Mouse (Mus musculus): Measurements from ENCODE around the gene Rpusd3.

Gene Rpusd3

DNA sequence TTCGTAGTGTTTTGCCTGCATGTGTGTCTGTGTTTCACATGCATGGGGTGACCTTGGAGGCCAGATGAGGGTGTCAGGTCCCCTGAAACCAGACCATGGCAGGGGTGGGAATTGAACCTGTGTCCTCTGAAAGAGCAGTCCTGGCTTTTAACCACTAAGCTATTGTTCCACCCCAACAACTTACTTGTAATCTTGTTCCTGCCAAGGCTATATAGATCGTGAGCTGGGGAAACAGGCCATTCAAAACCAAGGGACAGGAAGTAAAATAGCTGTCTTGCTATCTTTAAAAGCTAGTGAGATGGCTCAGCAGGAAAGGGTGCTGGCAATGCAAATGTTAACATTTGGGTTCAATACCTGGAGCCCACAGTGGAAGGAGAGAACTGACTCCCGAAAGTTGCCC, 10.8 kb upstream of the Rpusd3 start:
- no peak for DNase-seq (ENCODE audit: low spot score in 2 of 2)

DNA sequence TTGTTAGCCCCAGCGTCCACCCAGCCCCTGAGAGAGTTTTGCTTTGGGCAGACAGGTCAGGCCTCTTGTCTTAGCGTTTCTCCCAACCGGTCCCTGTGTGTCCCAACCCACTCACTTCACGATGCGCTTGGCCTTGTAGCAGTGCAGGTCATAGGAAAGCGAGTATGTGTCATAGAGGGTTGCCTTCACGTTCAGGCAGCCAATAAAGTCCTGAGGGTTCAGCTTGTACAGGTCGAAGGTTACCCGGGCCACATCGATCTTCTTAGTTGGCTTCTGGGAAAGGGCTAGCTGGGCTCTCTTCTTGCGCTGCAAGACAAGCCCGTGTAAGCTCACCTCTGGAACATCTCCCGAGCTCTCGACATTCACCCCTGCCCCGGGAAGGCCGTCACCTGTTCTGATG, 8.9 kb upstream of the Rpusd3 start:
- DNase-seq (ENCODE audit: low spot score in 2 of 2) = no peak

DNA sequence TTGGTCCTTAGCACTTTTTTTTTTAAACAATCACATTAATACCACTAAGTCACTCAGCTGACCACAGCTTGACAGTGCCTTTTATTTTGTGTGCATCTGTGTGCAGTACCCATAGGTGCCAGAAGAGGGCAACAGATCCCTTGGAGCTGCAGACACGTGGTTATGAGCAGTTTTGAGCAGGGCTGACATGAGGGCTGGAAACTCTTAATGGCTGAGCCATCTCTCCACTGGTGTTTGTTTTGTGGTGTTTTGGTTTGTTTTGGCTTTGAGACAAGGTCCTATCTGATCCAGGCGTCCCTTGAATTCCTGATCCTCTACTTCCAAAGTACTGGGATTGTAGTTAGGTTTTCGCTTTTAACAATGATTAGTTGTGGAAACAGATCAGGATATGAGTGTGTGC, 8.3 kb upstream of the Rpusd3 start:
- peak; percentile 30 to 73 for DNase-seq (ENCODE audit: low spot score in 2 of 2)

DNA sequence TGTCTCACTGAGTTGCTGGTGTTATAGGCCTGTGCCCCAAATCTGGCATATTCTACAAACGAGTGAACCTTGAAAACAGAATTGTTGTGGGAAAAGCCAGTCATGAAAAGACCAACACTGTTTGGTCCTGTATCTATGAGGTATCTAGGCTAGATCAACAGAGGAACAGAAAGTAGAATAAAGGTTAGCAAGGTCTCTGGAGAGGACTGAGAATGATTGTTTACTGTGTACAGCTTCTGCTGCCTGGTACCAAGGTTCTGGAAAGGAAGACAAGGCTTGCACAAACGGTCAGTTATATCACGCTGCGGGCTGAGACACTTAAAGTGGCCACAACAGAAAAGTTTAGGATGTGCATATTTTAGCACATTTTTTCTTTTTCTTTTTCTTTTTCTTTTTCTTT, 7.6 kb upstream of the Rpusd3 start:
- DNase-seq (ENCODE audit: low spot score in 2 of 2) = no peak

DNA sequence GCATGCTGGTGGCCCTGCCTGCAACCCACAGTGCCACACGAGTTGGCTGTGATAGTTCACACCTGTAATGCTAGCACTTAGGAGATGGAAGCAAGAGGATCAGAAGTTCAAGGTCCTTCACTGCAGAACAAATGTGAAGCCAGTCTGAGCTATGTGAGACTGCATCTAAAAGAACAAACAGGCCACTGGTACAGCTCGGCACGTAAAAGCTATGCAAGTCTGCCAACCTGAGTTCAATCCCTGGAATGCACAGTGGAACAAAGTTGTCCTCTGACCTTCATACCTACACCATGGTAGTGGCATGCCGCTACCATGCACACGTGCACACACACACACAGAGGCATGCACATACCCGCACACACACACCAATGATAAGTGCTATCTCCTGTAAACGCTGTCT, 5.0 kb upstream of the Rpusd3 start:
- DNase-seq (ENCODE audit: low spot score in 2 of 2) = no peak

DNA sequence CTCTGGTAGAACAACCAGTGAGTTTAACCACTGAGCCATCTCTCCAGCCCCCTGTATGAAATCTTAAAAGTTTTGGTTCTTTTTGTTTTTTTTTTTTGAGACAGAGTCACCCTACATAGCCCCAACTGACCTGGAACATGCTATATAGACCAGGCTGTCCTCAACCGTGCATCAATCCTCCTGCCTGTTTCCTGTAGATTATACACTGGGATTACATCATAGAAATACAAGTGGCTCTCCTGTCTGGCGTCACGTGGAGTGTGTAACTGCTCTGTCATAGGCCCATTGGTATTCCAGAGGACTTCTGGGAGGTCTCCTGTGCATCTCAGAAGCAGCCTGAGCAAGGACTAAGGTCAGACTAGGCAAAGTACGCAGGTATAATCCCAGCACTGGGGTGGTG, 3.9 kb upstream of the Rpusd3 start:
- no peak for DNase-seq (ENCODE audit: low spot score in 2 of 2)

DNA sequence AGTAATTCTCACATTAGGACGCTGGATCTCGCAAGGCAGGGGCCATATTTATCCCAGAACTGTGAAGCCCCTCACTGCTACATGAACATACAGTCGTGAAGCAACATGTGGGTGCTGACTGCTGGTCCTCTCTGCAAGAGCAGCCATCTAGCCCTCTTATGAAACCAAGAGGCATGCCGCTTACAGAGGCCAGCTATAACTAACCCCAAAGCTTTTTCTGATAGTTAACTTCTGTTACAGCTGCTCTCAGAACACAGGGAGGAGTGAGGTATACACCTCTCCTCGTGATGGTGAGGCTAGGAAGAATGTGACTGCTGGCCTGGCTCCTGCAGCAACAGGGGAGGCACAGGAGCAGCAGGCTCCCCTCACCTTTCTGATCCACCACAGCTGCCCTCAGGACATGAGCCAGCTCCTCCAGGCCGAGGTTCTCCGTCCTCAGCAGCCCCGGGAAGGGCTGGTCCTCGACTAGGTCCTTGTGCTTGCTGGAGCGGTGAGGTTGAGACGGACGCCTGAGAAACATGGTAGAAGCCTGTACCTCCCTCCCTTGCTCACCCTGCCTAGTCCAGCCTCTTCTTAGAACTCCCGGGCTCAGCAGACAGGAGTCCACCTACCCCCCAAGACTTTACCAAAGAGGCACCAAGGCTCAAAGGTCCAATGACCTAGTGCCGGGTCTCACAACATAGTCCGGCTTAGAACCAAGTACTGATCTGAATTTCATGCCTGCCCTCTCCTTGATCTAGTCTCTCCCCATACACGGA, 520 bp downstream of the Rpusd3 start:
- DNase-seq (ENCODE audit: low spot score in 2 of 2) = peak in 1 of 2 experiments; percentile 55

DNA sequence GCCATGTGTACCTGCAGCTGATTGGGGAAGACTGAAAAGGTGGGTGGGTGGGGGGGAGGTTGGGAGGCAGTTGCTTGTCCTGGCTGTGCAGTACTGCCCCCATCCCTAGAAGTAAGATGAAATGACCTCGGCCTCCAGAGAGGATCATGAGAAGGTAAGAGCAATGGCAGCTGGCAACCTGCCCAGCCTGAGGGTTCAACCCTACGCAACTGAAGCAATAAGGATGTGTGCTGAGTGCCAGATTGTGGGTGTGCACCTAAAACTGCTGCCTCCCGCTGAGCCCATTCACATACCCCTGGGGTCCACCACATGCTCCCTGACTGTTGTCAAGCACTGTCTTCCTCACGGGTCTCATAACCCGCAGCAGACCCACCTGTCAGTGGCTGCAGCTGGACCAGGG, 2.7 kb downstream of the Rpusd3 start:
- no peak for DNase-seq (ENCODE audit: low spot score in 2 of 2)

DNA sequence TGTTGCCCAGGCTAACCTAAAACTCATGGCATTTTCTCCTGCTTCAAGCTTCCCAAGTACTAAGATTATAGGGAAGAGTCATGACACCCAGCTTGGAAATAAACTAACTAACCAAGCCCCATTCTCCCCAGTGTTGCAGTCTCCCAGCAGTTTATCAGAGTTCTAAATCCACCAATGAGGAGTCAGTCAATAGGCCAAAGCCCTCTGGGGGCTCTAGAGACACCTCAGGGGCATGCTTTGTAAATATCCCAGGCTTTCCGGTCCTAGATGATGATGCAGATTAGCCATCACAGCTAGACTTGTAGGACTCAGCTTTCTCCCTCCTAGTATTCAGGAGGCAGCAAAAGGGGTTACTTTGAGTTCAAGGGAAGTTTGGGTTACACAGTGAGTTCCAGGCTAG, 9.1 kb downstream of the Rpusd3 start:
- no peak for DNase-seq (ENCODE audit: low spot score in 2 of 2)

DNA sequence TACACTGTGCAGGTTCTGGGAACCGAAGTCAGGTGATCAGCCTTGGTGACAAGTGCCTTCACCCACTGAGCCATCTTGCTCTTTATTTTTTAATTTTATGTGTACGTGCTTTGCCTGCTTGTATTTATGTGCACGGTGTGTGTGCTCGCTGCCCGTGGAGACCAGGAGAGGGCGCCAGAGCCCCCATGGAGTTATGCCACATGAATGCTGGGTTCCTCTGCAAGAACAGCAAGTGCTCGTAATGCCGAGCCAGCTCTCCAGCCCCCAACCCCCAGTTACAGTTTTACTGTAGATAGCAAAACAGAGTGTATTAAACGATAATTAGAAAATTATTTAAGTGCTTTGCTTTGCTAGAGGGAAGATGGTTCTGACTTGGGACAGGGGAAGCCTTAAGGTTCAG, 12.5 kb downstream of the Rpusd3 start:
- DNase-seq (ENCODE audit: low spot score in 2 of 2) = peak in 1 of 2 experiments; percentile 47

DNA sequence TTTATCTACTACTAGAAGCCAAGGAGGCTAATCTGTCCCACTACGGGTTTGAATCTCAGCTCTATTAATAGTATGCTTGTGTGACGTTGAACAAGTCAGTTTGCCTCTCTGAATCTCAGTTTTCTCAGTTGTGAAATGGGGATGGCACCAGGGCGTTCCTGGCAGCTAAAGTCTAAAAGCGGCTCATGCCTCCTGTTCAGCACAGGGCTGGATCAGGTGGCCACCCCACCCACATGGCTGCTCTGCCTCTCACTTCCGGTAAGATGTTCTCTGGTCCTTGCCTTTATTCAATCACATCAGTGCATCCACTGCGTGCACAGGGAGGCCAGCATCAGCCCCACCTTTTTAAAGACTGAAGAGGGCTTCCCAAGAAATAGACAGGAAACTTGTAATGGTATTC, 13.7 kb downstream of the Rpusd3 start:
- DNase-seq (ENCODE audit: low spot score in 2 of 2) = no peak

DNA sequence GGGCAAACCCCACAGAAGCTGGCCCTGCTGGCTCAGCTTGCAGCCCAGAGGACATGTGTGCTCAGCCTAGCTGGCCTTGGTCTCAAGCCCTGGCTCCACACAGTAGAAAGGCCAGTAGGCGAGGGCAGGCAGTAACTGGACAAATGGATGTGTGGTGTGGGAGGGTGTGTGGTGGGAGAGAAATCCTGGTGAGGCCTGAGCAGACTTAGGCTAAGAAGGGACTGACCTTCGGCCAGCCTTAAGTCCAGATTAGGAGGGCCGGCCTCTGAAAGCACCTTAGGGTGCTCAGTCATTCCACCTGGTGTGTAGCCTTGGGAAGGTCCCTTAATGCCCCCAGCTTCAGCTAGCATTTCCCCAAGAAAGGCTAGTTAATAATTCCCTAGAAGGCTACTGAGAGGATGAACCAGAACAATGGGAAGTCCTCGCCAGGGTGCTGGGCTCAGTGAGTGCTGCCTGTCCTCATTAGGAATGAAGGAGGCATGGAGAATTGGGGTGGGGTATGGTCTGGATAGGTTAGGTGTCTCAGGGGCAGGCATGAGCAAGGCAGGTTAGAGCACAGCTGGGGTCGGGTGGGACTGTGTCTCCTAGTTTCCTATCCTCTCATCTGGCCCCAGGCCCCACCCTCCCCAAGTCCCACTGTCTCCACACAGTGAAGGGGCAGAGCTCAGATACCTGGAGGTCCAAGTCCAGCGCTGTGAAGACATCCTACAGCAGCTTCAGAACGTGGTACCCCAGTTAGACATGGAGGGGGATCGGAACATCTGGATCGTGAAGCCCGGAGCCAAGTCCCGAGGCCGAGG, 14.3 kb downstream of the Rpusd3 start:
- no peak for DNase-seq (ENCODE audit: low spot score in 2 of 2)

DNA sequence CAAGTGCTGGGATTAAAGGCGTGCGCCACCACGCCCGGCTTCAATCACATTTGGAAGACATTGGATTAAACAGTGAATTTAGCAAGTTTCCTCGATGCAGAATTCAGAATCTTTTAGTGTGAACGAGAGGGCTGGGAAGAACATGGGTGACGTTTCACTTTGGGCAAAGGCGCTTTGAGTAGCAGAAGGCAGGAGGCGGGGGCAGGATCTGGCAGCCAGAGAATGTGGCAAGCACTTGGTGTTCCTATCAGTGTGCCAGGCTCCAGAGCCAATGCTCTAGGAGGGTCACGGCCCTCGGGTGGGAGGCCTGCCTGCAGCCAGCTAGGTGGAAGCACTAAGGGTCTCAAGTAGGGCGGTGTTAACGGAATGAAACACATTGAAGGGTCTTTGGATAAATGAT, 17.0 kb downstream of the Rpusd3 start:
- no peak for DNase-seq (ENCODE audit: low spot score in 2 of 2)

DNA sequence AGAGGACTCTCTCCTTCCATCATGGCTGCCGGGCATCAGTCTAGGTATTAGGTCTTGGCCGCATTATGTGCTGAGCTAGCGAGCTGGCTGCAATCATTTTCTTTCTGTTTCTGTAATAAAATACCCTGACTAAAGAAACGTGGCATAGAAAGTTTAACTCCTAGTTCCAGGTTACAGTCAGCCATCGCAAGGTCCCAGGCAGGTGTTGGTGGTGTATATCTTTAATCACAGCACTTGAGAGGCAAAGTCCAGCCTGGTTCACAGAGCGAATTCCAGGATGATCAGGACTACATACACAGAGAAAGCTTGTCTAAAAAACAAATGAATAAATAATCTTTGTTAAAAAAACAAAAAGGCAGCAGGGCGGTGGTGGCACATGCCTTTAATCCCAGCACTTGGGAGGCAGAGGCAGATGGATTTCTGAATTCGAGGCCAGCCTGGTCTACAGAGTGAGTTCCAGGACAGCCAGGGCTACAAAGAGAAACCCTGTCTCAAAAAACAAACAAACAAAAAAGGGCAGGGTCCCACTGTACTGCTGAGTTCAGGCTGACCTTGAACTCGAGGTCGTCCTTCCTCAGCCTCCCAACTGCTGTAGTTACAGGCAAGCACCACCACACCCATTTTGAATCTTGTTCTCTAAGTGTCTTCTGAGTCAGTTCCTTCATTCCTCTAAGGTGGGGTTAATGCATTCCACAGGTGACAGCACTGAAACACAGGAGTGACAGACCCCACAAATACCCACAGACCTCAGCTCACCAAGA, 22.7 kb downstream of the Rpusd3 start:
- no peak for DNase-seq (ENCODE audit: low spot score in 2 of 2)

DNA sequence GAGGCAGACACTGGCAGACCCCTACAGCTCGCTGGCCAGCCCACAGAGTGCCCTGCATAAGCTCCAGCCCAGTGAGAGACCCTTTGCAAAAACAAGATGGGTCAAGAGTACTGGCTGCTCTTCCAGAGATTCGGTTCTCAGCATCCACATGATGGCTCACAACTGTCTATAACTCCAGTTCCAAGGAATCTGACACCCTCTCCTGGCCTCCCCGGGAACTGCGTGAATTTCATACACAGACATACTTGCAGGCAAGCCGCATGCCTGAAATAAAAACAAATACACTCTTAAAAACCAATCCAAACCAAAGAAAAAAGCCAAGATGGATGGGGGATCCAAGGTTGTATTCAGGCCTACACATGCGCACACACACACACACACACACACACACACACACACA, 23.6 kb downstream of the Rpusd3 start:
- DNase-seq (ENCODE audit: low spot score in 2 of 2) = no peak

DNA sequence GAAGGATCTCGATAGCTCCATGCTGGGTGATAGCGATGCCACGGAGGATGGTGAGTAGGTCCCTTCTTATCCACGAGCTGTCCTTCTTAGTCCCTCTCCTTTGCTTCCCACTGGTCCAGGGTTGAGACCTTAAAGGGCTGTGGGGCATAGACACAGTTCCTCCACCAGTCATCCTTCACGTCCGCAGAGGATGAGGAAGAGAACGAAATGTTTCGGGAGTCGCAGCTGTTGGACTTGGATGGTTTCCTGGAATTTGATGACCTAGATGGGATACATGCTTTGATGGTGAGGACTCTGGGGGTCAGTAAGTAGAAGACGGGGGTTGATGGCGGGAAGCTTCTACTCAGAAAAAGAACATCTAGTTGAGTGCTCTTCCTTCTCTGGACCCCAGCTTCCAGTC, 24.3 kb downstream of the Rpusd3 start:
- DNase-seq (ENCODE audit: low spot score in 2 of 2) = no peak

DNA sequence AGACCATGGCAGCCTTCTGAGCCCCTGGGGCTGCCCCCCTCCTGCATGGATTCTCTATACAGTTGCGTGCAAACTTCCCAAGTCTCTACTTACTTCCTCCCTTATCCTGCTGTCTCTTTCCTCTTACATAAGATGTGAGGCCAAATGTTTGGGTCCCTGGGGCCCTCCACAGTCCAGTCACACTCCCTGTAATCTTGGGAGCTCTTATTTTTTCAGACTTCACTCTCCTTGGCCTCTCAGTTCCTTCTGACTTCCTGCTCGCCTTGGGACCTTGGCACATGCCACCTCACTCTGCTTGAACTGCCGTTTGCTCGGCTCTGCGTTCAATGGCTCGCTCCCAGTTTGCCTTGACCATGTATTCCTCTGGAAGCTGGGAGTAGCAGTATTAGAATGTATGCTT, 25.2 kb downstream of the Rpusd3 start:
- no peak for DNase-seq (ENCODE audit: low spot score in 2 of 2)

DNA sequence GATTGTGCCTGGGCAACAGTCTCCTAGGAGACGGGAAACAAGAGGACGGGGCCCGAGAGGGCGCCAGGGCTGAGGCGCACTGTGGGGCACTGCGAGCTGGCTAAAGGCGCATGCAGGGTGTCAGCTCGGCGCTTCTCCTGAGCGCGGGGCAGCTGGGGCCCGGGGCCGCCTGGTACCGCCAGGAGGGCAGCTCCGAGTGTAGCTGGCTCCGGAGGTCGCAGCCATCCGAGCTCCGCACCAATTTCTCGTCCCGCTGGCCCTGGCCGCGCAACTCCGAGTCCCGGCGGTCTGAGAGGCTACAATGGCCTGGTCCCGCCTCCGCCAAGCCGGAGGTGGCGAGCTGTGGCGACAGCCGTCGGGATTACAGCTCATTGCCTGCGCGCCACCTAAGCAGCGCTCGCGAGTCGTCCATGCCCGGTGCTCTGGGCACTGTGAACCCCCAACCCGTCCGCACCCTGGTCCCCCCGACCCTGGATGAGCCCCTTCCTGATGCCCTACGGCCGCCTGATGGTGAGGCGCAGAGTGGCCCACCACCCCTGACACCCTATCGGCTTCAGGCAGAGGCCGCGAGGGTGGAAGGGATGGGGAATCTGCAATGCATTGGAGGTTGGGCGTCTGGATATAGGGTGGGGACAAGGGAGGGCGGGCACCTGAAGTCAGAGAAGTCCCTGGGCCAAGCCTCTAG, 26.6 kb downstream of the Rpusd3 start:
- DNase-seq (ENCODE audit: low spot score in 2 of 2) = peak in 1 of 2 experiments; percentile 27

DNA sequence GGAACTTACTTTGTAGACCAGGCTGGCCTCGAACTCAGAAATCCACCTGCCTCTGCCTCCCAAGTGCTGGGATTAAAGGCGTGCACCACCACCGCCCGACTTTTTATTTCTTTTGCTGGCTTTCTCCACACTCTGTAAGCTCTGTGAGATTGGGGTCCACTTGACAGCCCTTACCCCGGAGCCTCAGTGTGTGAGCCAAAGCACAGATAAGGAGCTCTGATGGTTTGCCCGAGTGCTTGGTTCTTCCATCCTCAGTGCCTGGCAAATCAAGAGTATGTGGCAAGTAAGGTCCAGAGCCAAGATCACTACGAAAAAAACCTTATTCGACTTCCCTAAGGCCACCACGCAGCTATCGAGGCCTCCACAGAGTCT, 27.1 kb downstream of the Rpusd3 start:
- no peak for DNase-seq (ENCODE audit: low spot score in 2 of 2)

DNA sequence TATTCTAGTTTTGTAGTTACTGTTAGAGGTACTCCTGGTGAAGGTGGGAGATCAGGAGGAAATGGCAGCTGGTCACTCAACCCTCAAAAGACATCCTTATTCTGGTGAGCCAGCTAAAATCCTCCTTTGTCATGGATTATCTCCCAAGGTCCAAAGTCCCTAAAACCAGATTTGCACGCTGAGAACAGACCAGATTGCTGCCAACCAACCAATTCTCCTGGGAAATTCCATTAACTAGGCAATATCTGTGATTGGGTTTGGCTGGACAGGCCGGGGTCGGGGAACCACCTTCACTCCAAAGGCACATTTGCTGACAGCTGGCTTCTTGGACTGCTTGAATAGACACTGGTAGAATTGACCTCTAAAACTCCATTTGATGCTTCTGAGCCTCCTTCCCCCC, 28.4 kb downstream of the Rpusd3 start:
- DNase-seq (ENCODE audit: low spot score in 2 of 2) = no peak

DNA sequence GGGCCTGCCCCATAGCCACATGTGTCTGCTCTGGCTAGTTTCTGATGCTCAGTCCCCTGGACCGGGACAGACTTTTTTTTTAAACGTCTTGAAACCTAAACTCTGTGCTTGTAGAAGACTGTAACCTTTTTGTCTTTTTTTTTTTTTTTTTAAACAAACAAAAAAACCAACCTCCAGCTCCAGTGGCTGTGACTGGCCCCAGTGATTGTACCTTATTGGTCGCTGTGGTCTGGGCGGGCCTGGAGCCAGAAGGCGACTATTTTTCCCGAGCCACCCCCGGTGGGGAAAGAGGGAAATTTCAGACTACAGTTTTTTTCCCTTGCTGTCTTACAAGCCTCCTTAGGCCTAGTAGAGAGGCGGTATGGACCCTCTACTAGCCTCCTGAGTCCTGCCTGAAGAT, 30.2 kb downstream of the Rpusd3 start, which contains the start of gene Ttll3:
Gene Ttll3 (plus strand): TSS at position 301 of the 400 bp plus-strand sequence.
- no peak for DNase-seq (ENCODE audit: low spot score in 2 of 2)

DNA sequence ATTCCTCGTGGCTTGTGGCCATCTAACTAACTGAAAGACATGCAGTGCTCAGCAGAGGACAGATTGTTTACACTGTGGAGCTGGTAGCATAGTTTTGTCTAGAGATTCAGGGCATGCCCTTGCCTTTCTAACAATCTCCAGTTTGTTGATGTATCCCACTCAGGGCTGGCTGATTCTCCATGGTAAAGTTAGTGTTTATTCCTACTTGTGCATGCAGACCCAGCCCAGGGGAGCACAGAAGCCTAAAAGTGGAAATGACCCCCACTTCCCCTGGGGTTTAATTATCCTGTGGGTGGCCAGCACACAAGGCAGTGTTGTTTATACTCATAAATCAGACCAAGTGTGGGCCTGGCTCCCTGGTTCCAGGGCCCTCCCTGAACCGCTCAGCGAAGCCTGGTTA, 33.1 kb downstream of the Rpusd3 start:
- DNase-seq (ENCODE audit: low spot score in 2 of 2) = no peak
